ENCODE assay signal across 12 mouse cellular contexts in genomic region chr9:62427010-62427409, GRCm38 (mm10).
DNase-seq lines count a peak whose midpoint lies in the region; ATAC-seq and TF ChIP-seq lines count a peak whose summit lies in the region.
"Had no signal": no experiment of that assay in that cellular context is flagged by ENCODE, and none has a peak within 500 bp of the region (broad histone marks: within the 10 kb centered on the region; RNA-seq: fewer than 3 reads in every experiment).

No protein-coding gene starts in this region.

- no peaks in the 10 kb centered on the region for H3K9me3 ChIP-seq in intestine, embryonic 15.5 days
- no peaks in the 10 kb centered on the region for H3K9me3 ChIP-seq in forebrain, embryonic 10.5 days

- no peak for TF ChIP-seq CTCF in cerebellum, adult 2 months (IDR thresholded peaks at IDR 0.05; ENCODE audit: borderline replicate concordance, insufficient read depth, low read depth, low read length)
- no peak for TF ChIP-seq CTCF in thymus, adult 2 months (IDR thresholded peaks at IDR 0.05; ENCODE audit: borderline replicate concordance, control insufficient read depth, extremely low read depth, insufficient read depth, low read length, poor library complexity)

- H3K9ac ChIP-seq in intestine, embryonic 15.5 days: no peak overlapping the region

- H3K4me1 ChIP-seq in cerebellum, adult 2 months (ENCODE audit: control insufficient read depth, insufficient read depth, low read length): peaks cover 33% of the 10 kb centered on the region
- peaks cover 11% of the 10 kb centered on the region for H3K4me1 ChIP-seq in thymus, adult 2 months (replicated peaks; ENCODE audit: control insufficient read depth, insufficient read depth, low read length)
- peaks cover 4% of the 10 kb centered on the region; the same call in 1 of the 2 replicates for H3K4me1 ChIP-seq in intestine, embryonic 15.5 days (replicated peaks)
- peaks cover 3% of the 10 kb centered on the region; the same call in 1 of the 2 replicates for H3K4me1 ChIP-seq in forebrain, embryonic 10.5 days

- no peak for TF ChIP-seq POLR2A in cerebellum, adult 2 months (IDR thresholded peaks at IDR 0.05; ENCODE audit: borderline replicate concordance, insufficient read depth, low read length)
- TF ChIP-seq POLR2A in thymus, adult 2 months (IDR thresholded peaks at IDR 0.05; ENCODE audit: control insufficient read depth, extremely low read depth, insufficient read depth, low read length, poor library complexity): no peak

- DNase-seq in cerebellum, adult 2 months: peak; percentile 44 to 47
- peak; percentile 17 for DNase-seq in thymus, adult 2 months
- no peak for DNase-seq in thymus, adult 18-20 months
- peak; percentile 74 for DNase-seq in naive thymus-derived CD4-positive, alpha-beta T cell, adult 2 months (ENCODE audit: low read depth)
- DNase-seq in left cerebral cortex, postnatal 25 days (ENCODE audit: low spot score in 2 of 2): no peak
- no peak for DNase-seq in forebrain, embryonic 10.5 days (ENCODE audit: extremely low spot score, low spot score)
- DNase-seq: left cerebral cortex, postnatal 4 days; right cerebral cortex, postnatal 14 days had no signal

- no peaks in the 10 kb centered on the region for H3K27me3 ChIP-seq in cerebellum, adult 2 months (ENCODE audit: control insufficient read depth, insufficient read depth, low read length)
- no peaks in the 10 kb centered on the region for H3K27me3 ChIP-seq in thymus, adult 2 months (ENCODE audit: control insufficient read depth, insufficient read depth, low read length)
- H3K27me3 ChIP-seq in intestine, embryonic 15.5 days (replicated peaks): no peaks in the 10 kb centered on the region
- no peaks in the 10 kb centered on the region; the same call in 1 of the 2 replicates for H3K27me3 ChIP-seq in forebrain, embryonic 10.5 days (ENCODE audit: poor library complexity, severe bottlenecking)

- no peak overlapping the region for H3K4me2 ChIP-seq in intestine, embryonic 15.5 days (replicated peaks)

- H3K4me3 ChIP-seq in cerebellum, adult 2 months (replicated peaks; ENCODE audit: insufficient read depth, low read depth, low read length): no peak overlapping the region
- H3K4me3 ChIP-seq in thymus, adult 2 months (ENCODE audit: control insufficient read depth, insufficient read depth, low read length): no peak overlapping the region
- H3K4me3 ChIP-seq in intestine, embryonic 15.5 days (replicated peaks): no peak overlapping the region
- H3K4me3 ChIP-seq in forebrain, embryonic 10.5 days: no peak overlapping the region

- intact Hi-C loops in left cerebral cortex, postnatal 25 days (cut with DNase I): no loop called here

- no peaks in the 10 kb centered on the region for H3K36me3 ChIP-seq in thymus, adult 2 months (ENCODE audit: control insufficient read depth, insufficient read depth, low read length)
- no peaks in the 10 kb centered on the region for H3K36me3 ChIP-seq in intestine, embryonic 15.5 days
- H3K36me3 ChIP-seq in forebrain, embryonic 10.5 days (replicated peaks): peaks cover 60% of the 10 kb centered on the region

- H3K27ac ChIP-seq in cerebellum, adult 2 months (ENCODE audit: insufficient read depth, low read length): 0 out of 2 replicates have a peak overlapping the region, but pooled peaks have one; percentile 43
- no peak overlapping the region for H3K27ac ChIP-seq in thymus, adult 2 months (ENCODE audit: control insufficient read depth, insufficient read depth, low read length)
- H3K27ac ChIP-seq in intestine, embryonic 15.5 days: no peak overlapping the region
- H3K27ac ChIP-seq in forebrain, embryonic 10.5 days: no peak overlapping the region

- WGBS in cerebellum, adult 2 months: 57% methylated on average over 8 of the region's 8 CpGs
- 86% methylated on average over 8 of the region's 8 CpGs for WGBS in thymus, adult 2 months
- WGBS in intestine, embryonic 15.5 days: 74% methylated on average over 8 of the region's 8 CpGs
- WGBS in forebrain, embryonic 10.5 days: 92% methylated on average over 8 of the region's 8 CpGs

- no peak for ATAC-seq in cerebellum, adult (ENCODE audit: insufficient number of reproducible peaks, low FRiP score, low TSS enrichment)
- peak; percentile 80 for ATAC-seq in intestine, embryonic 15.5 days
- ATAC-seq: forebrain, embryonic 14.5 days; midbrain, embryonic 16.5 days had no signal

Comparison
In these comparisons a context has a peak if more than half of its experiments do, and no peak if none do; other contexts are left out.
1. DNase-seq: peak in cerebellum, adult 2 months (2 of 2), thymus, adult 2 months (single experiment) and naive thymus-derived CD4-positive, alpha-beta T cell, adult 2 months (single experiment); none in thymus, adult 18-20 months (0 of 2), left cerebral cortex, postnatal 25 days (0 of 2) and forebrain, embryonic 10.5 days (single experiment).